Mouse (Mus musculus) adrenal gland, postnatal 4 days (tissue): ENCODE measurements around the gene B230217C12Rik. TPM values are rescaled to one million over a fixed set of nuclear protein-coding genes. Genes with fewer than 3 reads are reported as not detected.
"Not testable (repeated sequence)": the region's sequence is repeated elsewhere in the genome, so short reads cannot be mapped to it uniquely, and the experiment has no call there.

Experiments used
- DNase-seq, 2 experiments: peaks; one replicate each; pipeline ENCODE4 v3.0.0; 2021 to 2022; ENCODE audit warnings: low spot score in 2 of 2, mixed read lengths in 2 of 2
- total RNA-seq, 2 experiments: library from RNA; stranded (reverse); gene quantifications; 2 replicates each; pipeline ENCODE4 v1.2.3; 2021

Gene B230217C12Rik
- total RNA-seq, 2 experiments from 2014 or later = 6.6 to 6.7 TPM

- DNase-seq = no peak
Measured at GRCm38 (mm10) chr11:97865421-97865820, 24.8 kb downstream of the B230217C12Rik start.

GRCm38 (mm10) chr11:97866091-97866888 lies 25.7 kb downstream of the B230217C12Rik start:
- DNase-seq = no peak

- DNase-seq = no peak
Measured at GRCm38 (mm10) chr11:97867591-97867990, 27.0 kb downstream of the B230217C12Rik start.

GRCm38 (mm10) chr11:97872378-97872777 lies 31.8 kb downstream of the B230217C12Rik start:
- DNase-seq = not testable (repeated sequence)

- DNase-seq = no peak
Measured at GRCm38 (mm10) chr11:97874396-97874795, 33.8 kb downstream of the B230217C12Rik start.

GRCm38 (mm10) chr11:97877341-97877740 lies 36.8 kb downstream of the B230217C12Rik start:
- DNase-seq = no peak

GRCm38 (mm10) chr11:97880362-97880761 lies 39.8 kb downstream of the B230217C12Rik start:
- DNase-seq = no peak

GRCm38 (mm10) chr11:97883542-97883917 lies 43.0 kb downstream of the B230217C12Rik start:
- DNase-seq = peak; percentile 36 to 43

- DNase-seq = peak; percentile 79 to 93
Measured at GRCm38 (mm10) chr11:97883918-97884600, 43.5 kb downstream of the B230217C12Rik start, which contains the start of gene Fbxo47. TSS of gene Fbxo47 (minus strand) at chr11:97884154.

GRCm38 (mm10) chr11:97884601-97885185 lies 44.1 kb downstream of the B230217C12Rik start:
- no peak for DNase-seq

- DNase-seq = no peak
Measured at GRCm38 (mm10) chr11:97885296-97885915, 44.8 kb downstream of the B230217C12Rik start.

GRCm38 (mm10) chr11:97891821-97892220 lies 51.2 kb downstream of the B230217C12Rik start:
- no peak for DNase-seq

Other genes starting within 250 kb of the B230217C12Rik start
- gene Epop, start 211.1 kb upstream of the B230217C12Rik start, total RNA-seq = 1 to 10 TPM; 4.2 to 4.7 TPM
- gene Mllt6, start 177.4 kb upstream of the B230217C12Rik start, total RNA-seq = 10 to 100 TPM; 49.0 to 59.7 TPM
- gene Cisd3, start 155.0 kb upstream of the B230217C12Rik start, total RNA-seq = 100 to 1,000 TPM; 105 to 109 TPM
- gene Pcgf2, start 140.3 kb upstream of the B230217C12Rik start, total RNA-seq = 10 to 100 TPM; 69.9 to 71.5 TPM
- 100 to 1,000 TPM; 193 to 221 TPM for gene Psmb3, start 137.4 kb upstream of the B230217C12Rik start, total RNA-seq
- gene Pip4k2b, start 96.1 kb upstream of the B230217C12Rik start, total RNA-seq = 10 to 100 TPM; 36.0 to 39.1 TPM
- 10 to 100 TPM; 23.0 to 24.5 TPM for gene Cwc25, start 74.2 kb upstream of the B230217C12Rik start, total RNA-seq
- gene 1700001P01Rik, start 64.9 kb upstream of the B230217C12Rik start, total RNA-seq = under 1 TPM in 1 of 2 experiments, not detected in 1; 0.87 TPM
- 1,000 to 10,000 TPM; 1,280 to 1,304 TPM for gene Rpl23, start 58.3 kb upstream of the B230217C12Rik start, total RNA-seq
- gene Lasp1, start 41.8 kb upstream of the B230217C12Rik start, total RNA-seq = 100 to 1,000 TPM; 184 to 192 TPM
- gene Fbxo47, start 43.4 kb downstream of the B230217C12Rik start, total RNA-seq = 1 to 10 TPM; 1.2 to 1.8 TPM
- 10 to 100 TPM; 12.5 to 13.3 TPM for gene Plxdc1, start 145.7 kb downstream of the B230217C12Rik start, total RNA-seq
- 1 to 10 TPM; 1.6 to 1.9 TPM for gene Arl5c, start 155.4 kb downstream of the B230217C12Rik start, total RNA-seq
- 10 to 100 TPM; 18.8 TPM for gene Cacnb1, start 182.3 kb downstream of the B230217C12Rik start, total RNA-seq
- 1,000 to 10,000 TPM; 1,362 to 1,367 TPM for gene Rpl19, start 185.9 kb downstream of the B230217C12Rik start, total RNA-seq
- 1 to 10 TPM; 4.1 to 4.8 TPM for gene Stac2, start 212.7 kb downstream of the B230217C12Rik start, total RNA-seq